Mouse (Mus musculus) liver, postnatal 0 days (tissue): ENCODE results near the gene Slc46a3.

Experiments used
- CTCF ChIP-seq: sonication (generic); IDR thresholded peaks from 2 replicates; pipeline ENCODE4 v1.5.1; 2016; ENCODE audit warnings: antibody characterized with exemption, low read depth
- EP300 ChIP-seq: IDR thresholded peaks from 2 replicates; pipeline ENCODE4 v1.6.1; 2016; ENCODE audit warnings: antibody characterized with exemption, low read depth, mild to moderate bottlenecking

DNA sequence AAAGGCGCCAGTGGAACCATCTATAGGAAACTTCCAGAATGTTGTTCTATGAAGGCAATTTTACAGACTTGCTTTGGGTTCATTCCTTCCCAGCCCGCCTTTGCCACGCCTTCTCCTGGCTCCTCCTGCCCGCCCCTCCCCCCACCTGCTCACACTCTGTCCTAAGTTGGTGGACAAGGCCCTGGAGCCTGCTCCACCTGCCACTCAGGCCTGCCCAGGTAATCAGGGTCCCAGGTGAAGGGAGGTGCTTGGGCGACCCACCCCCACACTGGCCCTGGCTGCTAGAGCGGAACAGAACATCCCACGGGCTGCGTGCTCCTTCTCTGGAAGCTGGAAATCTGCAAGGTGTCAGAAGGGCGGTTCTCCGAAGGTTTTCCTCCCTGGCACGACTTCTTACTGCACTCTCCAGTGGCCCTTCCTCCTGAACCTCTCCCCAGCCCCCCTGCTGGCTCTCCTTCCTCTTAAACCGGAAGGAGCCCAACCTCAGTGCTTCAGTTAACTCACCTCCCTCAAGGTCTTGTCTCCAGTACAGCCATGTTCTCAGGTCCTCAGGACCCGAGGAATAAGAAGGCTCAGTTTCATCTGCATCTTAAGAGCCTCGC lies 18.7 kb upstream of the Slc46a3 start:
- TF ChIP-seq CTCF: no peak
- TF ChIP-seq EP300: no peak
